Mouse (Mus musculus): ENCODE results near the gene Paxx.

Gene Paxx

DNA sequence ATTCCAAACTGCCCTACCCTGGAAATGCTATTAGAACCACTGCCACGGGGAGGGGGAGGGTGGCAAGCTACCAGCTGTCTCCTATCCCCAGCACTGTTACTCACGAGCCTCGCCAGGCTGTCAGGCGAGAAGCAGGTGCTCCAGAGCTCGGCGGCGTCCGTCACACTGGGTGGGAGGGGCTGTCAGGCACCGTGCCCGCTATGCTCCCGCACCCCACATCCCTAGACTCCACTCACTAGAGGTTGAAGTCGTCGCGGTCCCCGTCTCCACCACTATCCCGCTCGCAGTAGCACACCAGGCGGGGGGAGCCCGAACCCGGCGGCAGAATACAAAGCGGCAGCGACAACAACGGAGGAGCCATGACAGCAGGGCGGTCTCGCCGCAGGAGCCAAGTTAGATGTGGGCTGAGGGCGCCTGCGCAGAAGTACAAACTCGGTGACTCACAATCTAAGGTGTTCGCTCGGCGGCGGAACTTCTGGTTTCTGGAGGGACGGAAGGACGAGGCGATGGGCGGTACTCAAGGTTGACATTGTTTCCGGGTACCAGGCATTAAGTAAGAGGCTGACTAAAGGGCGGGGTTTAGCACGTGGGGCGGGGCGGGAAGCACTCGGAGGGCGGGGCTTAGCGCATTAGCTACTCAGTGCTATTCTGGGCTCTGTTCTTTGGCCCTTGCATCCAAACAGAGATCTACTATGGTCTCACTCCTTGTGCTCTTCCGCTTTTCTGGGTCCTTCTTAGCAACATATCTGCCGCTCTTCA, at the start of gene Paxx:
TSS of gene Paxx (minus strand) at position 544 of the 759 bp plus-strand sequence.
- in situ Hi-C loops (cut with MboI; ENCODE audit: unreplicated experiment in 2 of 2), result no loop called here

DNA sequence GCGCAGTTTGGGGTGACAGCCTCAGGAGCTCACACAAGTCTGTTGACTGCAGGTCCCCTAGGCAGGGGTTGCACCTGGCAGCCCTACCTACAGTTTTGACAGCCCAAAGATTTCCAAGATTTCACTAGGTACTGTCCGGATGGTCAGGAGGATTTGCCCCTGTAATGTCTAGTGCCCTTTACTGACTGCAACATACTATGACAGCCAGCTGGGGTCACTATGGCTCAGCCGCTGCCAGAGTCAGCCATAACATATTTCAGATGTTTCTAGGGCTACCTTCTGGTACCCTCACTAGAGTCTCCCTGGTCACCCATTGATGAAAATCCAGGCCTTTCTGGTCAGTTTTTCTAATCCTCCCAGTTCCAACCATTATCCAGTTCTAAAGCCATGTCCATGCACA, 49.0 kb upstream of the Paxx start:
- in situ Hi-C loops (cut with MboI; ENCODE audit: unreplicated experiment in 2 of 2), result loop anchor here (10.0 to 25.0 kb wide), 2 partner anchors 45 to 1402 kb away; partner anchors contain the start of genes Edf1 (in 1 of the 2), Med22 (in 1 of the 2), Rpl7a (in 1 of the 2) and Surf1 (in 1 of the 2)

DNA sequence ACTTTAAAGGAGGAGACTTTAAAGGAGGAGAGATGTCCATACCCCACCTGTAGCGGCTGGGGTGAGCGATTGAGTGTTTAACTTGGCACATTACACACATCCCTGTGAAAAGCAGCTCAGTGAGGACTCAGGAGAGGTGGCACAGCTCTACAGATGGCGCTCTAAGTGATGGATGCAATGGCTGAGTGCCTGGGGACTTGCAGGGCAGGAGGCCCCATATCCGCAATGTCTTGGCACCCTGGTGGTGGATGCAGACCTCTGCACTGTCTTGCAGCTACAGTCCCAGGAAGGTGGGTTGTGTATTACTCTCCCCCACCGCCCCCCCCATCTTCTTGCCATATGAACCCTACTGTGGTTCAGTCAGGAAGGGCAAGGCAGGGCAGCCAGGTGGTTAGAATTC, 46.1 kb upstream of the Paxx start:
- in situ Hi-C loops (cut with MboI; ENCODE audit: unreplicated experiment in 2 of 2), result loop anchor here (10.0 to 25.0 kb wide), 2 partner anchors 48 to 1405 kb away; partner anchors contain the start of genes Edf1 (in 1 of the 2), Med22 (in 1 of the 2), Rpl7a (in 1 of the 2) and Surf1 (in 1 of the 2)

DNA sequence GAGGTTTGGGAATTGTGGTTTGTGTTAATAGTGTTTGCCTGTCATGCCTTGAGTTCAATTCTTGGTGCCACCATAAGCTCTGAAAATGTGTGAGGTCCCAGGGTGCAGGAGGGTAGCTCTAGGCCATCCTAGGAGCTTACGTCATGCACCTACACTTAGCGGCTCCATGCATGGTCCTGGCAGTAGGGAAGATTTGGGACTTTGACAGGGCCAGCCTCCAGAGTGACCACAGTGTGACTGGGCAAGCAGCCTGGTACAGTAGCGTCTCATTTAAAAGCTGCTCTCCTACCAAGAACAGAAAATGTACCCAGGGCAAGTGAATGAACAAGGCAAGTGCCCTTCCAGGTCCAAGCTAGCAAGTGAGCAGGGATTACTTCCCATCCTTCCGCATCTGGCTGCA, 45.0 kb upstream of the Paxx start:
- in situ Hi-C loops (cut with MboI; ENCODE audit: unreplicated experiment in 2 of 2), result loop anchor here (10.0 to 25.0 kb wide), 2 partner anchors 49 to 1406 kb away; partner anchors contain the start of genes Edf1 (in 1 of the 2), Med22 (in 1 of the 2), Rpl7a (in 1 of the 2) and Surf1 (in 1 of the 2)

DNA sequence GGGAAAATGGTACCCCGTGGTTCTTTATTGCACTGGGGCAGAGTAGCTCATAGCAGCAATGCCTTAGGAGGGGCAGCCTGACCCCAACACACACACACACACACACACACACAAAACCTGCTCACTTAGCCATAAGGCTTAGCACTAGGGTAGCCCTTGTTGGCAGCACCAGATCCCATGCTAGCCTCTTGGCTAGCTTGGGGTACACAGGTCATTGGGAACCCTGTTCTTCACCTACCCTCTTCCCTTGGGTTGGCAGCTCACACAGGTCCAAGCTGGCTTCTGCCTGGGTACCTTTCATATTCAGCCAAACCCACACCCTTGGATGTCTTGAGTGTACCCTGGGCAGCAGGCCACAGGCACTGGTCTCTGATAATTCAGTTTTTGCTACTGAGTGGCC, 44.1 kb upstream of the Paxx start:
- in situ Hi-C loops (cut with MboI; ENCODE audit: unreplicated experiment in 2 of 2), result loop anchor here (10.0 to 25.0 kb wide), 2 partner anchors 50 to 1407 kb away; partner anchors contain the start of genes Edf1 (in 1 of the 2), Med22 (in 1 of the 2), Rpl7a (in 1 of the 2) and Surf1 (in 1 of the 2)

DNA sequence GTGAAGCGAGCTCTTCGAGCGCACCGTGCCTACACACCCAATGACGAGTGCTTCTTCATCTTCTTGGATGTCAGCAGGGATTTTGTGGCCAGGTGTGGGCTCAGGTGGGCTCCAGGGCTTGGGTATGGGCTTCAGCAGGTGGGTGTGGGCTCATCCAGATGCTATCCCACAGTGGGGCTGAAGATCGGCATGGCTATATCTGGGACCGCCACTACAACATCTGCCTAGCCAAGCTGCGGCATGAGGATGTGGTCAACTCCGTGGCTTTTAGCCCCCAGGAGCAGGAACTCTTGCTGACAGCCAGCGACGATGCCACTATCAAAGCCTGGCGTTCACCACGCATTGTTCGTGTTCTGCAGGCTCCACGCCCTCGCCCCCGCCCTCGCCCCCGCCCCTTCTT, 43.6 kb upstream of the Paxx start:
- in situ Hi-C loops (cut with MboI; ENCODE audit: unreplicated experiment in 2 of 2), result loop anchor here (10.0 to 25.0 kb wide), 2 partner anchors 50 to 1408 kb away; partner anchors contain the start of genes Edf1 (in 1 of the 2), Med22 (in 1 of the 2), Rpl7a (in 1 of the 2) and Surf1 (in 1 of the 2)

DNA sequence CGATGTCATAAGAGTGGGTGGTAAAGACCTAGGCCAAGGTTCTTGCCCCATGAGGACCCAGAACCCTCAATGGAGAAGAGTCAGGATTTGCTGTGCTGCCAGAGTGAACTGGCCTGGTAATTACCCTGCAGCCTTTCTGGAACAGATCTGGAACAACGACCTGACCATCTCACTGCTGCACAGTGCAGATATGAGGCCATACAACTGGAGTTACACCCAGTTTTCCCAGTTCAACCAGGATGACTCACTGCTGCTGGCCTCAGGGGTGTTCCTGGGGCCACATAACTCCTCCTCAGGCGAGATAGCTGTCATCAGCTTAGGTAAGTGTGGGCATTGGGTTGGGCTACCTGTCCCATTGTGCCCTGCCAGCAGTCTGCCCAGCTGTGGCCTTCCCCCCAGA, 41.8 kb upstream of the Paxx start:
- in situ Hi-C loops (cut with MboI; ENCODE audit: unreplicated experiment in 2 of 2), result loop anchor here (10.0 to 25.0 kb wide), 2 partner anchors 52 to 1410 kb away; partner anchors contain the start of genes Edf1 (in 1 of the 2), Med22 (in 1 of the 2), Rpl7a (in 1 of the 2) and Surf1 (in 1 of the 2)

DNA sequence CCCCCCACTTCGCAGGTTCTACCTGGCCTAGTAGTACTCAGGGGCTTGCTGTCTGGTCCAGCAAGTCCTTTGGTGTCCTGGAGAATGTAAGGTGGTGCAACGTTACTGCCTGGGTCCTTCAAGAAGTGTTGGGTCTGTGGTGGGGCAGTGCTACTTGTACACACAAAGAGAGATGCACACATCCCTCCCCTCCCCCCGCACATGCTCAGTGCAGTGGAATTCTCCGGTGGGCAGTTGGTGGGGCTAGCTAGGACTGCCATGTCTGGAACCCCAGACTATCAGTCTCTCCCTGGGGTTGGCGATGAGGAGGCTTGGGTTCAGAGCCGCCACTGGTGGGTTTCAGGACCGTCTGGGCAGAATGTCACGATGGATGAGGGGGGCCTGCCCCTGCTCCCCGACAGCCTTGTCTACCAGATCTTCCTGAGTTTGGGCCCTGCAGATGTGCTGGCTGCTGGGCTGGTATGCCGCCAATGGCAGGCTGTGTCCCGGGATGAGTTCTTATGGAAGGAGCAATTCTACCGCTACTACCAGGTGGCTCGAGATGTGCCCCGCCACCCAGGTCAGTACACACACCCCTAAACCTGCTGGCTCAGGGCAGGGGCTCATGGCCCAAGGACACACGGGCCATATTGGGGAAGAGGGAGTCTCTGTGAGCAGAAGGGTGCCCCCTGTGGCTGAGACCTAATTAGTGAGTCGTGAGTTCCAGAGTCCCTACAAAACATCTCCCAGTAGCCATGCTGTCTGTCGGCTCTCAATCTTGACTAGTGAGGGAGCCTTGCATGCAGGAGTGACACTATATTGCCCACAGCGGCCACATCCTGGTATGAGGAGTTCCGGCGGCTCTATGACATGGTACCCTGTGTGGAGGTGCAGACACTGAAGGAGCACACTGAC, 40.9 kb upstream of the Paxx start, which contains the start of gene C8g:
TSS of gene C8g (minus strand) at position 127 of the 894 bp plus-strand sequence.
- in situ Hi-C loops (cut with MboI; ENCODE audit: unreplicated experiment in 2 of 2), result loop anchor here (10.0 to 25.0 kb wide), 2 partner anchors 53 to 1410 kb away; partner anchors contain the start of genes Edf1 (in 1 of the 2), Med22 (in 1 of the 2), Rpl7a (in 1 of the 2) and Surf1 (in 1 of the 2)

DNA sequence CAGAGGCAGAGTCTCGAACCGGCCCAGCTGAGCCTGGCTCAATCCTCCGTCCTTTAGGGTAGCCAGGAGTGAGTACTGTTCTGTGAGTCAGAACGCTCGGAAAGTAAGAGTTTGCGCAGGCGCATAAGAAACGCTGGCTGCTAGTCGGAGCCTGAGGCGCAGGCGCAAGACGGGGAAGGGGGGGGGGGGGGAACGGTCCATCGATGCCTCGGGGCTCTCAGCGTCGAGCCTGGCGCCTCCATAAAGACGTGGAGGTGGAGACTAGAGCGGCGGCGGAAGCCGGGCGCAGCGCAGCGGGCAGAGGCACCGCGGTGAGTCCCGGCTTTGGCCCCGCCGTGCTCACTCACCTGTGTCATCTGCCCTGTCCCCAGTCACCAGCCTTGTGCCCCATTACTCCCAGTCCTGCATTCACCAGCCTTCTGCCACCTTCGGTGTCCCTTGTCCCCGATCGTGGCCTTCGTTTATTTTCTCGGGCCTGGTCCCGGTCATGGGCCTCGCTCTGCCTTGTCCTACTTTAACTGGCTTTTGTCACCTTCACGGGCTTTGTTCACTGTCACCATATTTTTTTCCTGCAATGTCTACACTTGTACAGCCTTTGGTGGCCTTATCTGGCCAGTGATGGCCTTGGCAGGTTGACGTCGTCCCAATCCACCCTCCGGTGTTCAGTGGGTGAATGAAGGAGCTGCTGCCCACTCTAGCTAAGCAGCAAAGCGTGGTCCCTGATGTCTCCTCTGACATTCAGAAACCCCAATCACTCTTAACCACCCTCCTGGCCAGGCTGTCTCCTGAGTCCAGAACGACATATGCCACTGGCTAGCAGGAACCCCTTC, 39.9 kb upstream of the Paxx start, which contains the start of gene Fbxw5:
TSS of gene Fbxw5 (plus strand) at position 175 of the 830 bp plus-strand sequence.
- in situ Hi-C loops (cut with MboI; ENCODE audit: unreplicated experiment in 2 of 2), result loop anchor here (10.0 to 25.0 kb wide), 2 partner anchors 54 to 1412 kb away; partner anchors contain the start of genes Edf1 (in 1 of the 2), Med22 (in 1 of the 2), Rpl7a (in 1 of the 2) and Surf1 (in 1 of the 2)

DNA sequence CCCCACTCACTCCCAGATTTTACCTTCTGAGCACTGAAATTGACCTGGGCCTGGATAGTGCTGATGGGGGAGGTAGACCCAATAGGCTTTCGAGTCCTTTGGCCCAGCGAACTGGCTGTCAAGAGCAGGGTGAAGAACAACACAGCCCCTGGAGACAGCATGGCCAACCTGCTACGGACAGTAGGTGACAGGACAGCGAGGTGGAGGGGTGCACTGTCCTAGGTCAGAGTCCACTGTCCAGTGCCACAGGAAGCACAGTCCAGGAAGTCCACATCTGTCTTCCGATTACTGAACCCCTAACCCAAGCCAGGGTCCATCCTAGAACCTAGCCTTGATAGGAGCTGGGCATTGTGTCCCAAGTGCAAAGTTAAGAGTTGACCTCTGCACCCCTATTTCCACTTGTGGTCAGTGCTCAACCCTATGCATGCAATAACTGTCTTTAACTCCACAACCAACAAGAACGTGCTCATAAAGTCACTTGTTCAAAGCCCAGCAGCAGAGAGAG, 39.2 kb upstream of the Paxx start:
- in situ Hi-C loops (cut with MboI; ENCODE audit: unreplicated experiment in 2 of 2), result loop anchor here (10.0 to 25.0 kb wide), 2 partner anchors 55 to 1412 kb away; partner anchors contain the start of genes Edf1 (in 1 of the 2), Med22 (in 1 of the 2), Rpl7a (in 1 of the 2) and Surf1 (in 1 of the 2)

DNA sequence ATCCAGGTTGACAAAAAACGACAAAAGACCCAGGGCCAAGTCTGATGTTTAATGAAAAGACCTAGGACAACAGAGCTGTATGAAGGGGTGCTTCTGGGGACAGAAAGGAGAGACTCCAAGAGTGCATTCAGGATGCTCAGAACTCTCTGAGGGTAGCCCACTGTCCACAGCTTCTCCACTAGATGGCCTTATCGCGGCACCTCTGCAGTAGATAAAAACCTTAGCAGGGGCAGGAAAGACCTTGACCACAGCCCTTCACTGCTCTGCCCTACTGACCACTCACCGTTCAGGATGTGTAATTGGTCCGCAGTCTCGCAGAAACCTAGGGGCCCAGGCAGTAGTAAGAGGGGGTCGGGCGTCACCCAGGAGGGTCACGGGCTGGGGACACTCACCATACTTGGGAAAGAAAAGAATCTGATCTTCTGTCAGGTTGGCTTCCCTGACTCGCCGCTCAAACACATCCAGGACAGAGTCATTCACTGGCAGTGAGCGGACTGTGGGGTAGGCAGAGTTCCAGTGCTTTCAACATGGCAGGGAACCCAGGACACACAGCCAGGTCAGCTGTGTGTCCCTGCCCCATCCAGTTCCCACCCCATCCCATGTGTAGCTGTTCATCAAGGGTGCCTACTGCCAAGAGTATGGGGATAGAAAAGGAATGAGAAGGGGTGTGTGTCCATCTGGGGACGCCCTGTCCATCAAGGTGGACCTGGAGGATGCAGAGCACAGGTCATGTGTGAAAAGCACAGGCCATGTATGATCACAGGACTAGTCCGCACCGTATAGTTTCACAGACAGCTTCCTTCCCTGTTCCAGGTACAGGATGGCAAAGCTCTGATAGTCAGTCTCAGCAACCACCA, 38.0 kb upstream of the Paxx start:
- in situ Hi-C loops (cut with MboI; ENCODE audit: unreplicated experiment in 2 of 2), result loop anchor here in 1 of 2 experiments (10.0 kb wide), 1 partner anchor 1406 kb away; the partner anchor contains the start of gene Surf6

DNA sequence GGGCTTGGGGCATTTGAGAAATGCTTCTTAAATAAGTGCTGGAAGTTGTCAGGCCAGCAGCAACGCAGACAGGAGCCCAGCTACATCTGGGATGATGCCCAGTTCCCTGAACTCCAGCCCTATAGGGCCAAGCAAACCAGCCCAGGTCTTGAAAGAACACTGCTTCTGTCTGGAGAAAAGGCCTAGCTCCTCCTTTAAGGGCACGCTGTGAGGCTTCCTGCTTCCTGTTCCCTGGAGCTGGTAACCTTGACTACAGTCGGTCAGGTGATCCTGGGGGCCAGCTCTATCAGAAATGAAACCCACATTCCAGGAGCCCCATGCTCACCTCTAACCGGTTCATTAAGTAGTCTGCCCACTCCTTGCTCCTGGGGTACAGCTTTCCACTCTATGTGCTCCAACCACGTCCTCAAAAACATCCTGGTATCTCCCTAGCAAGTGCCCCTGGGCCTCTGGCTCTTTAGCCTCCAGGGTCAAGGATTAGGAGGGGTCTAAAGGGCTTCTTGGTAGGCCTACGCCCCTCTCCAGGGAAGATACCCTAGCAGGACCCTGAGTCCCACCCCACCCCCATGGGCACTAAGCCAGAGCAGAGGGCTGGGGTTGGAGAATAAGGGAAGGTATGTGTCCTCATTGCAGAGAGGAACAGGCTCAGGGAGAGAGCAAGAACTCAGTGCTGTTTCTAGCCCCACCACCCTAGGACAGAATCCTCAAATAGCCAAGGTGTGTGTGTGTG, 37.1 kb upstream of the Paxx start:
- in situ Hi-C loops (cut with MboI; ENCODE audit: unreplicated experiment in 2 of 2), result loop anchor here in 1 of 2 experiments (10.0 kb wide), 1 partner anchor 1407 kb away; the partner anchor contains the start of gene Surf6

DNA sequence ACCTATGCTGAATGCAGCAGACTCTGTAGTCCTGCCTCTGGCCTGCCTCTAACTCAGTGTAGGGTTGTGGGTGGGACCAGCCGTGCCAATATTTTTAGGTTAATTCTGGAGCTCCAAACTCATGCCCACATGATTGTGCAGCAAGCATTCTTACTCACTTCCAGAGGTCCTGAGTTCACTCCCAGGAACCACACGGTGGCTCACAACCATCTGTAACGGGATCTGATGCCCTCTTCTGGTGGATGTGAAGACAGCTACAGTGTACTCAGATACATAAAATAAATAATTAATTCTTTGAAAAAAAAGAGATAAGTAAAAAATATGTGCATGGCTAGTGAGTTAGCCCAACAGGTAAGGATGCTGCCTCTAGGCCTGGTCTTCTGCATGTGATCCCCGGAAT, 35.6 kb upstream of the Paxx start:
- in situ Hi-C loops (cut with MboI; ENCODE audit: unreplicated experiment in 2 of 2), result loop anchor here in 1 of 2 experiments (10.0 kb wide), 1 partner anchor 1408 kb away; the partner anchor contains the start of gene Surf6

DNA sequence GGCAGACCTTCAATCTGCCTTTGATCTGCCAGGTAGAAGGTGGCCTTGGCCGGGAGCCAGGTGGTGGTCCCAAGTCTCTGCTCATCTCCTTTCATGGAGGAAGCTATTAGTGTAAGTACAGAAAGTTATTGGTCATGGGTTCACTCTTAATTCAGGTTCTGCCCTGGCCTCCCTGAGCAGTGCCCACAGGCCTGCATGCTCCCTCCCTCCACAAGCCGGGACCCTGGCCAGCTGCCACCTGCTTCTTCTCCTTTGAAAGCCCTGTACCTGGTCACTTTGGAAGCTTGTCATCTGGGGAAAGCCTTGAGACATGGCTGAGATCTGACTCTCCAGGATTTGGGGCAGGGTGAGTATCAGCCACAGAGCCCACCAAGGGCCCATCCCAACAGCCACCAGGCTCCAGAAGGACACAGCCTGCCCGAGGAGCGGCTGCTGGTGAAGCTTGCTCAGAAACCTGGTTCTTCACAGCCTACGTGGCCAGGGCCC, 32.6 kb upstream of the Paxx start, which contains the start of gene Lcn12:
TSS of gene Lcn12 (minus strand) at position 436 of the 486 bp plus-strand sequence.
- in situ Hi-C loops (cut with MboI; ENCODE audit: unreplicated experiment in 2 of 2), result loop anchor here in 1 of 2 experiments (10.0 kb wide), 1 partner anchor 1411 kb away; the partner anchor contains the start of gene Surf6

DNA sequence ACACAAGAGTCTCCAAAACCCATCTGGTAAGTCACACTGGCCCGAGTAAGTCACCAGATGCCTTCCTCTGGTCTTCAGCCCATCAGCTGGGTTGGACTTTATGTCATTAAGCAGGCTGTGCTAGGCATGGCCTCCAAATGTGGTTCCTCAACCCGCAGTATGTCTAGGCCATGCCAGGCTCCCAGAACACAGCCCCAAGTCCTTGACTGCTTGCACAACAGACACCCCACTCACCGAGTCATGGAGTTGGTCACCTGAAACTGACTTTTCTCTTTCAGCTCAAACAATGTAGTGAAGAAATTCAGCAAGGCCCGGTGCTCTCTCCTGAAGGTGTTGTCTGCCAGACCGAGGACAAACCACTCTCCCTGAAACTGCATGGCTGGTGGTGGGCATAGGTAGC, 32.1 kb upstream of the Paxx start:
- in situ Hi-C loops (cut with MboI; ENCODE audit: unreplicated experiment in 2 of 2), result loop anchor here in 1 of 2 experiments (10.0 kb wide), 1 partner anchor 1412 kb away; the partner anchor contains the start of gene Surf6

DNA sequence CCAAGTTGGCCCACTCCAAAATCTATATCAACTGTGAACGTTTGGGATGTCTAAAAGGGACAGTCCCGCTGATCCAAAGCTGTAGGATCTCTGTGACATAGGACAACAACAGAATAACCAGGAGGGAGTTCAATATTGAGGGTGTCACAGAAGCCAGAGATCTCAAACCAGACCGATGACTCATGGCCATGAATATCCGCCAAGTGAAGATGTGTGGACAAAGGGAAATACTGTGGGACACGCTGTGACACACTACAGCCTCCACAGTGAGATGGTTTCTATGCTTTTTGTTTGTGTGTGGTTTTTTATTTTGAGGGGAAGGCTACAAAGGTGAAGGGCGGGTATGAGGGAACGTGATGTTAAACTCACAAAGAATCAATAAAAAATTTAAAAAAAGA, 27.8 kb upstream of the Paxx start:
- in situ Hi-C loops (cut with MboI; ENCODE audit: unreplicated experiment in 2 of 2), result no loop called here
